Mouse (Mus musculus) spleen, postnatal 4 days (tissue): ENCODE measurements around the gene Wwtr1.

ENCODE experiments used
- DNase-seq, 2 experiments: peaks; one replicate each; pipeline ENCODE4 v3.0.0; 2022; ENCODE audit warnings: low spot score in 2 of 2

The Wwtr1 gene

DNA sequence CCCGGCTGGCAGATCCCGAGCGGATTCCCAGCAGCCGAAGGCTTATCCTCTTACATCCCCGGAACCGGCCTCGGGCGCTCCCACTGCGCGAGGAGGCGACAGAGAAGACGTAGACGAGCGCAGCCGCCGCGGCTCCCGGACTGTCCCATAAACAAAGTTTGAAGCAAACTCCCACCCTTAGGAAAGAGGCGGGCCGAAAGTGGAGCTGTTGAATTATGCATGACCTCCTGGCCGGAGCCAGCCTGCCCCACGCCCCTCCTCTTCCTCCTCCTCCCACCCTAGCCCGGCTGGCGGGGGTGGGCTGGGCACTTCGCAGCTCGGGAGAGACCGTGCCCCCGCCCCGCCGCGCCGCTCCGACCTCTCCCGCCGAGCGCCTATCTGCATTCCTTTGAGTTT, at the start of gene Wwtr1:
Gene Wwtr1, minus strand, starts transcription at position 251 of the 396 bp plus-strand sequence.
- peak; percentile 32 to 62 for DNase-seq

- no peak for DNase-seq
Observed at GRCm38 (mm10) chr3:57619718-57620117, 44.0 kb upstream of the Wwtr1 start.

DNA sequence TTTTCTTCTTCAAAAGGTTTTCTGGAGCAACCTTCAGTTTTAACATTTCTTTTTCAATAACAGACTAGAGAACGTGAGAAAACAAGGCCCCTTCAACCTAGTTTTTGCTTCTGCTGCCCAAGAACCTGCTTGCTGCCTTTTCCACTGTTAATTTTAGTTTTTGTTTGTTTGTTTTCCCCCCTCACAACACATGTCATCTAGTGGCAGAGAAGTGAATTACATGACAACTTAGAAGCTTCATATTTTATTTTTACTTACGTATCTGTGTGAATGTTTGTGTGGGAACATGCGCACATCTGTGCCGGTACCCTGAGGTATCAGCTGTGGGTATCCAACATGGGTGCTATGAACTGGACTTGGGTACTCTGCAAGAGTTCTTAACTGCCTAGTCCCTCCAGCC, 39.9 kb upstream of the Wwtr1 start:
- DNase-seq = no peak

DNA sequence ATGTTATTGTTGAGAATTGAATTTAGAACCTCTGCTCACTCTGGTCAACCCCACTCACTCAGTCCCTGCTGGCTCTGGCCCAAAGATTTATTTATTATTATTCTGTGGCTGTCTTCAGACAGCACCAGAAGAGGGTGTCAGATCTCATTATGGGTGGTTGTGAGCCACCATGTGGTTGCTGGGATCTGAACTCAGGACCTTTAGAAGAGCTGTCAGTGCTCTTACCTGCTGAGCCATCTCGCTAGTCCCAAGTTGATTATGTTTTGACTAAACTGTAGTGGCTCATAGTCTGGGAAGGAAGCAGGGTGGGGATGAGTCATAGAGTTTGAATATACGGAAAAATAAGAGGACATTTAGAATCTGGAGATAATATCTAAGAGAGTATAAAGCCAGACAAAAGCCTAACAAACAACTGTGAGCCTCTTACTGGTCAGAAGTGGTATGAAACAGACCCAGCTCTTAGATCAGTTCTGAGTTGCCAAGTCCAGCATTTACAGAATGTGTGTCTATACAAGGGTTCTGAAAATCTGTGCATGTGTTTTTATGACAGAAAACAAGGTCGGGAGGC, 36.8 kb upstream of the Wwtr1 start:
- DNase-seq = no peak

DNA sequence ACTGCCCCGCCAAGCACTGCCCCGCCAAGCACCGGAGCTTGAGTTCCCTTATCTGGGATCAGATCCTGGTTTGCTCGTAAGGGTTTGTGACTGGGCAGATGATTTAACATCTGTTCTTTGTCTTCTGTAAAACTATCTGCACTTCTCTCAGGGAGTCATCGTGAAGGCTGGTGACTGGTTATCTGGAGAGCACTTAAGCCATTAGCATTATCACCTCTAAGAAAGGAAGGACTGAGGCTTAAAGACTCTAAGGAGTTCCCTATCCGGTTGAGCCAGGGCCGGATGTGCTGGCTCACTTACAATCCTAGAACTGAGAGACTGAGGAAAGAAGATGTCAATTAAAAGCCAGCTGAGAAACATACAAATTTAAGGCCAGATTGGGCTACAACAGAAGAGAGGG, 36.1 kb upstream of the Wwtr1 start:
- no peak for DNase-seq

- no peak for DNase-seq
Observed at GRCm38 (mm10) chr3:57604618-57605015, 28.9 kb upstream of the Wwtr1 start.

GRCm38 (mm10) chr3:57603891-57604617, 28.3 kb upstream of the Wwtr1 start:
- no peak for DNase-seq

DNA sequence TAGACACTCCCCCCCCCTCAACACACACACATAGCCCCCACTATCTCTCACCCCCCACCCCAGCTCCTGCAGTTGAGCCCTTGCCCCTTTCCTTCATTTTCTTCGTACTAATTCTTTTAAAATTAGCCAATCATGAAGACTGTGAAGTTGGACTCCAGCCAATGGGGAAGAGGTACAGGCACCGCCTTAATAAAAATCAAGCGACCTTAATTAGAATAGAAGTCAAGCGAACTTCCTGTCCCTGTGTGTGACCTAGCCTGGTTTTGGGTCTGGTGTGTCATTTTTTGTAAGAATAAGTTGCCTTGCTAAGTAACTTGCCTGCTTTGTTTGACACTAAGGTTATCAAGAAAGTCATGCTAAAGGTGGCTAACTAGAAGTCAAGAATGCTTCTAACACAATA, 26.9 kb upstream of the Wwtr1 start:
- no peak for DNase-seq

DNA sequence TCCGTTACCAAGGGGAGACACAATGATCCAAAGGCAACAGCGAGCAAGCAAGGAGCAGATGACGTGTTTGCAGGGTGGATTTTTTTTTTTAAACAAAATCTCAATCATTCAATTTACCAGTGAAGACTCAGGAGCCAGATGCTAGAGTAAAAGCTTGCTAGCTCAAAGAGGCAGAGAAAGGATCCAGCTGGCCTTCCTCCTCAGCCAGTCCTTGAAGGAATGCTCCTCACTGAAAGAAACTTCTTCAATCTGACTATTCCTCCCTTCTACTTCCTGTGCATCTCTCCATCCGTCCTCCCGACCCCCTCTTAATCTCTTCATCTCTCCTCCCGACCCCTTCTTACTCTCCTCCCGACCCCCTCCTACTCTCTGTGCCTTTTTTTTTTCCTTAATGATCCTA, 20.9 kb upstream of the Wwtr1 start:
- DNase-seq = no peak

DNA sequence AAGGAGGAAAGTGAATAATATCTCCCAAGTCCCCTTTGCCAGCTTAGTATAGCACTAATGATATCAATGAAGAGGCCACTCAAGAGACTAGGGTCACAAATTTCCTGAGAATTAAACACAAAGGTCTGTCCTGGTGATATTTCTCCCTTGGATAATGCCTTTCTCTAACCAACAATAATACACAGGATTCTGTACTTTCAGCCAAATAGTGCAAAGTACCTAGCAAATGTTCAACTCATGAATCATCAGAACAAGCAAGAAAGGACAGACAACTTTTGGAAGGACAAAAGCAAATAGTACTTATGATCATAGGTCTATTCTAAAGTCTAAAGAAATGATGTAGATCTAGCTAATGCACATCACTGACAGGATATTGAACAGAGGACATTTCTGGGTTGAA, 19.8 kb upstream of the Wwtr1 start:
- no peak for DNase-seq

GRCm38 (mm10) chr3:57585967-57586366, 10.3 kb upstream of the Wwtr1 start:
- DNase-seq = no peak

- no peak for DNase-seq
Observed at GRCm38 (mm10) chr3:57583533-57583932, 7.8 kb upstream of the Wwtr1 start.

DNA sequence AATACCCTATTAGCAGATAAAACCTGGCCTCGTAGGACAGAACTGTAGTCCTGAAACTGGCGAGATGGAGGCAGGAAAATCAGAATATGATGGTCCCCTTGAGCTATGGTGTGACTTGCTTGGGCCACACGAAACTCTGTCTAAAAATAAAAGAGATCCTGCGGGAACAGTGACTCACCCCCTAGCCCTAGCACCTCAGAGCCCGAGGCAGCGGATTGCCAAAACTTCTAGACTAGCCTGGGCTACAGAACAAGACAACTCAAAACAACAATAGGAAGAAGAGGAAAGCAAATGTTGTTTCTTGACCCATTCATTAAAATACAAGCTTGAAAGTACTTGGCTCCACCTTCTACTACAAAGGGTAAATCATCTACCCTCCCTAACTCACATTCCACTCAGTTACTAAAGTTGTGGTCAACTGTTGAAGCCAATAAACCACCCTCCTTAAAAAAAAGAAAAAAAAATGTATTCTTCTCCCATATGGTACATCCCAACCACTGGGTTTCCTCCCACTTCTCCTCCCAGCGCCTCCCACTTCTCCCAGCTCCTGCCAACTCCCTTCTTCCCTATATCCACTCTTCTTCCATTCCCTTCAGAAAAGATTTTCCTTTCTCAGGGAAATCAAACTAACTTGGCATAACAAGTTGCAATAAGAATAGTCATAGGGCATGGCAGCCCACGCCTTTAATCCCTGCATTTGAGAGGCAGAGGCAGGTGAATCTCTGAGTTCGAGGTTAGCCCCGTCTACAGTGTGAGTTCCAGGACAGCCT, 4.9 kb upstream of the Wwtr1 start:
- no peak for DNase-seq

- peak; percentile 14 to 62 for DNase-seq
Observed at GRCm38 (mm10) chr3:57576056-57576824, 530 bp upstream of the Wwtr1 start.

DNA sequence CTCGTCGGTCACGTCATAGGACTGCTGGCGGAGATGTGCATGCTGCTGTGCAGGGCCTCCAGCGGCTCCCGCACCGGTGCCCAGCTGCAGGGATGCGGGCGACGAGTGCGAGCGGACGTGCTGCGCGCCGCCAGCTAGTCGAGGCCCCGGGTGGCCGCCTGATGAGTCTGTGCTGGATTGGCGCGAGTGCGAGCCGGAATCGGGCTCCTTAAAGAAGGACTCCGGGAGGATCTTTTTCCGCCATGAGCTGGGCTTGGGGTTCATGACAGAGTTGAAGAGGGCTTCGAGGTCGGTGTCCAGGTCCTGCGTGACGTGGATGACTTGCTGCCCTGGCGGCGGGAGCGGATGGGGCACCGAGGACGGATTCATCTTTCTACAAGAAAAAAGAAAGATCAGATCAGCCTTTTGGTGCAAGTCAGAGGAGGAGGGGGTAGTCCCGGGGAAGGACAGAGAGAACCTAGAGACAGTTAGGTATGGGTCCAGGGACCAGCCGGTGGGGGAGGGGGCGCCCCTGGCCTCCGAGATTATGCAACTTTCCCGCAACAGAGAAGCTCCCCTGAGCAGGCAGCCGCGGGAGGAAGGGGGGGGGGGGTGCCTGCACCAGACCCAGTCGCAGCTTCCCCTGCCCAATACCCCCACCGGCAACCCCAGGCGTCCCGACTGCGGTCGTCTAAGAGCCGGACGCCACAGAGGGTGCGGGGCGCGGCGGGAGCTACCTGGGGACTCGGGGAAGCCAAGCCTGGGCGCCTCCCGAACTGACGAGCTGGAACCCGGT, 638 bp downstream of the Wwtr1 start:
- DNase-seq = peak in 1 of 2 experiments; percentile 15

DNA sequence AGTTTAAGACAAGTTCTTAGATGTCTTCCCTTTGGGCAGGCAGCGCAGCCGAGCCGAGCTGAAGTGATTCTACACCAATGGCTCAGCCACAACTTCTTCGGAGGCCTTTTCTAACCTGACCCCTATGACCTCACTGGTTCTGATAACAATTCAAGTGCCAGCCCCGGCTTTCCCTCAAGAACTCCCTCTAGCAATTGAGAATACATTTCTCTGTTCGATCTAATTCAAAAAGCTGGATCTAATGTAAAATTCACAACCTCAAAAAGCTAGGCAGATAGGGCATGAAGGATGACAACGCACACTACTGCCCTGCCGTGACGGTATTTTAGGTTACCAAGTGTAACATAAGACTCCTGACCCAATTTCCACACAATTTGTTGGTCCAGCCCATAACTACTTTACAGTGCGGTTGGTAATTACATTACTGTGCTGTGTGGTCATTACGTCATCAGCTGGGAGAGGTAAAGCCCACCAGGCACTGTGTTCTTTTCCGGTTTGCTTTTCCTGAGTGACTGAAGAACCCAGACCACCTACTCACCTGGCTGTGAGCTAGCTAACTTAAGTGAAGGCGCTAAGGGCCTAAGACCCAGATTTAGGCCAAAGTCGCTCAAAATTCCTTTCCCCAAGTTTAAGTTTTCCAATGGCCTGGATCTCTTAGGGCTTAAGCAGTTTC, 1.7 kb downstream of the Wwtr1 start:
- DNase-seq = no peak

DNA sequence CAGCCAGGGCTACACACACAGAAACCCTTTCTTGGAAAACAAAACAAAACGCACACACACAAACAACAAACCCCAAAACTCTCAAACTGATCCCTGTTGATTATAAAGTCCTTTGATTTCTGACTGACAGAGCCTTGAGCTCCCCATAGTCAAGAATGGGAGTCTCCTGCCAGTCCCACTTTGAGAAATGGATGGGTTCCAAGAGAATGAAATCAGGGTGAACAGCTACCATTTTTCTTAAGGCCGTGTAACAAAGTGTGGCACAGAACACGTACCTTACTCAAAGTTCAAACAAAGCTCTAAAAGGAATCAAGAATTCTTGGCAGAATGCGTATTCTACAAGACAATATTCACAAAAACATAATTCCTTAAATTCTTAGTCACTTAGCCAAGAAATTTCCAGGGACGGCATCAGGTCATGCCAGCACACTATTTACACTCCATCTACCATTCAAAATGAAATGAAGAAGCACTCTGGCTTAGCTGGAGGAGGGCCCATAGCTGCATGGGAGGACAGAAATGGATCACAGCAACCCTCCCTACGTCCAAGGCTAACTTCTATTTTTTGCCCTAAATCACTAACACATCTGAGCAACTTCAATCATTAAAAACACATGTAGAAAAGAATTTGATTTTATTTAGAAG, 3.3 kb downstream of the Wwtr1 start:
- DNase-seq = no peak

DNA sequence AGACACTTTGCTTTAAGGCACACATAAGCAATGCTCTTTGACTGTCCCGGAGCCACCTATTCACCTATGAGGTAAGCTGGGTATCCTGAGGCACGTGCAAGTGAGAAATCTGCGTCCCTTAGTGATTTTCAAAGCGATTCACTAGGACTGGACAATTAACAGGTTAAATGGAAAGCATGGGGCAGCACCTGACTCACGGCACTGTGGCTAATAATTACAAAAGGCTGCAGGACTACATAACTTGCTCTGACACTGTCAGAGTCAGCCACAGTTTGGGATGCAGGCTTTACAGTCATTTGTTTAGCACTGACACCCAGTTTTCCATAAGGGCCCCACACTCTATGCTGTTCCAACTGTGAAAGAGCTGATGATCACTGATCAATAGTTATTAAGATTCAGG, 9.1 kb downstream of the Wwtr1 start:
- no peak for DNase-seq

GRCm38 (mm10) chr3:57563627-57564026, 12.1 kb downstream of the Wwtr1 start:
- no peak for DNase-seq

GRCm38 (mm10) chr3:57562996-57563506, 12.7 kb downstream of the Wwtr1 start:
- no peak for DNase-seq
